Mouse (Mus musculus) cerebral cortex, adult 2 months (tissue): ENCODE measurements around the gene Btn2a2.

ENCODE experiments used
- WGBS: fragments of 180-500 bp; shearing (Covaris S2); methylation state at CpG from one replicate; pipeline ENCODE4 v1.1.7; 2018; 5-methylcytosine and 5-hydroxymethylcytosine counted together

Gene Btn2a2

GRCm38 (mm10) chr13:23497656-23498321 is 9.1 kb upstream of the Btn2a2 start:
- 28% methylated on average over 19 of the region's 19 CpGs for WGBS

DNA sequence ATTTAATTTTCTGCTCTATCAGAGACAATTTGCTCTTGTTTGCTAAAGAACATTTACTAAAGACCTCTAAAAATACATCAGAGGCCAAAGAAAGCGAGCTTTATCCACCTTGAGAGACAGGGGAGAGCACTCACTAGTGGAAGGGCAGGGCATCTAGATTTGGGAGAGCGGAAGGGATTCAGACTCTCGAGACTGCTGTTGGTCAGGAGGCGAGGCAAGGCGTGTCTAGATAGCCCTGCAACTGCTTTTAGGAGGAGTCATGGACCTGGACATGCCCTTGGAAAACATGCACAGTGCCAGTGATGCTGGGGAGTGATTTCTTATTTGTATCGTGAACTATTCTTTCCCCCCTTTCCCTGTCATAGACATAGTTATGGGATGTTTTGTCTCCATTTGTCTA is 6.9 kb upstream of the Btn2a2 start:
- WGBS, result 91% methylated on average over 6 of the region's 6 CpGs

- 30% methylated on average over 14 of the region's 14 CpGs for WGBS
These were observed 3.3 kb upstream of the Btn2a2 start for GRCm38 (mm10) chr13:23491990-23492389.

DNA sequence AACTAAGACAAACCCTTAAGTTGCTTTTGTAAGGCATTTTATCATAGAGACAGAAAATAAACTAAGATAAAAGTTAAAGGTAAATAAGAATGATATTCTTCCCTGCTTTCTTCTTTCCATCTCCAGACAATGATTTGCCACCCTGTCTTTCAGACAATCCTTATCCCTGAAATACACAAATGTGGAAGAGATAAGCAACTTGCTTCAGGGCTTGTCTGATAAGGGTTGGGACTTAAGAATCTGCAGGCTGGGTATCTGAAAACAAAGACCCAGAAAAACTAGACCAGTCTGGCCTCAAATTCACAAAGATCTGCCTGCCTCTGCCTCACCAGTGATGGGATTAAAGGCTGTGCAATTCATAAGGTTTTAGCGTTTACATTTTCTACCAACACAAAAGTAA is 2.6 kb upstream of the Btn2a2 start:
- 20% methylated on average over 1 of the region's 1 CpGs for WGBS

GRCm38 (mm10) chr13:23490863-23491262 is 2.2 kb upstream of the Btn2a2 start:
- 62% methylated on average over 1 of the region's 1 CpGs for WGBS

GRCm38 (mm10) chr13:23485271-23485670 is 3.4 kb downstream of the Btn2a2 start:
- 57% methylated on average over 5 of the region's 5 CpGs for WGBS

GRCm38 (mm10) chr13:23483153-23483552 is 5.5 kb downstream of the Btn2a2 start:
- 95% methylated on average over 2 of the region's 2 CpGs for WGBS

DNA sequence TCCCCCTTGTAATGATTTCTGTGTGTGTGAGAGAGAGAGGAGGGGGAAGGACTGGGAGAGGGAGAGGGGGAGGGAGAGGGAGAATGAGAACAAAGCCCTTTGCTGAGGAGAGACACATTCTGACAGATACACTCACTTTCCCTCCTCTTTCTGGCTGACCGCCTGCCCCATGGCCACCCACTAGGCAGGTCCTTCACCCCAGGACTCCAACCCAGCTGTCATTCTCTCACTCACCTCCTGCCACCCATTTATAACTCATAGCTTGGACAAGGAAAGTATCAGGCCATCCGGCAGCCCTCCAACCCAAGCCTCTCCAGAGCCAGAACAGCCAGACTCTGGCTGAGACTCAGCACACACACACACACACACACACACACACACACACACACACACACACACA is 13.0 kb downstream of the Btn2a2 start:
- 39% methylated on average over 2 of the region's 2 CpGs for WGBS

DNA sequence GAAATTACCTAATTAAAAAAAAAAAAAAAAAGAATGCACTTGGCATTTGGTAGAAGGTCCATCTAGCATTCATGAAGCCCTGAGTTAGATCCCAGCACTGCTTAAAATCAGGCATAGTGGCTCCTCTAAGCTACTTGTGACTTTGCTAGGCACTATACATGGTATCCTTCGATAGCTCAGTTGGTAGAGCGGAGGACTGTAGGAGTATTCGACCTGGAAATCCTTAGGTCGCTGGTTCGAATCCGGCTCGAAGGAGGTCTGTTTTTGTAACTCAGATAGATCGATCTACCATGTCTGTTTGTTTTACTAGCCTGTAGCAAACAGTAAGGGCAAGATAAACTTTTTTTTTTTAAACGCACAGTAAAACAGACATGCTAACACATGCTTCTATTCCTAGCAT is 21.7 kb downstream of the Btn2a2 start:
- 12% methylated on average over 9 of the region's 9 CpGs for WGBS

DNA sequence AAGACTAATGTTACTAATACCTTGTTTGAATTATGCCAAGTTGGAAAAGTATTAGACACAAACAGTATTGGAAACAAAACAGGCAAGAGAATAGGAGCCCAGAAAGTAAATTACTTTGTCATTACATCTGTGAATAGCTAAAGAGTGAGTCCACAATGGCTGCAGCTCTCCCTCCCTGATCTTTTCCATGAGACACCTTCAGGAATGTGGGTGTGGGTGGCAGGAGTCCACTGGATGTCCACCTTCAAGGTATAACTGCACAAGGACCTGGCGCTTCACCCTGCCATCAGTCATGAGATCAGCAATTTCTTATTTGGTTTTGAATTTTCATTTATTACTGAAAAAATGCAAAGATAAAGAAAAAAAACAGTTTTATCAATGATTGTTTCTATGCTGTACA is 22.4 kb downstream of the Btn2a2 start:
- WGBS, result 98% methylated on average over 1 of the region's 1 CpGs

- WGBS, result 7% methylated on average over 7 of the region's 7 CpGs
These were observed 23.0 kb downstream of the Btn2a2 start, which contains the start of gene Btn1a1 for GRCm38 (mm10) chr13:23465600-23466109. Btn1a1 (minus strand) TSS chr13:23465901.

GRCm38 (mm10) chr13:23464841-23465366 is 23.8 kb downstream of the Btn2a2 start:
- 14% methylated on average over 11 of the region's 11 CpGs for WGBS

GRCm38 (mm10) chr13:23464224-23464637 is 24.4 kb downstream of the Btn2a2 start:
- WGBS, result 1% methylated on average over 29 of the region's 29 CpGs

DNA sequence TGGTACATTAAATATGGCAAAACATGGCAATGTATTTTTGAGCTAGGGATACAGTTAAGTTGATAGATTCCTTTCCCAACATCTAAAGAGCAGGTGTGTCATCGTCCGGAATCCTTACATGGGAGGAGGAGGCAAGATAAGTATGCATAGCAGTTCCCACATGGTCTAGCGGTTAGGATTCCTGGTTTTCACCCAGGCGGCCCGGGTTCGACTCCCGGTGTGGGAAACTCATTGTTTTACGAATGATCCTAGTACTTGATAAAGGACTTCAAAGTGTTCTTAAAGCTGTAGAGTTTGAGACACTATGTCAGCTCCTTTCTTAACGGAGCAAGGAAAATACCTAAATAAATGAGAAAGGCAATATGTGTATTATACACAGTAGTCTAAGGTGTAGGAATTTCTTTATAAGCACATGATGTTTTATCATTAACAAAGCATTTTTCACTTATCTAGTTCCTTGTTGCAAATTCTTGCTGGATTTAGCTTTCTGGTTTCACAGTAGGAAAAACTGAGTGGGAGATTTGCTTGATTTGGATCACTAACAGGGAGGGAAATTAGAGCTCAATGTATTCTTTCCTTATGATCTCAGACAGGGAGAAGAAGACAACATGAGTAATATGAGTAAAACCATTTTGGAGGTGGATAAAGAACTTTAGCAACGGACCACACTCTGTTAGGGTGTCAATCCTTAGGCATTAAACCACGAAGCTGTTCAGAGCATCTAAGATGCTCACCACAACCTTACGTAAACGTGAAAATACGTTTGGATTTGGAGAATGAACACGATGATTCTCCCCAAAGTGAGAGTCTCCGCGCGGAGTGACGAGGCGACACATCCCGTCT is 25.1 kb downstream of the Btn2a2 start:
- WGBS, result 1% methylated on average over 21 of the region's 21 CpGs

DNA sequence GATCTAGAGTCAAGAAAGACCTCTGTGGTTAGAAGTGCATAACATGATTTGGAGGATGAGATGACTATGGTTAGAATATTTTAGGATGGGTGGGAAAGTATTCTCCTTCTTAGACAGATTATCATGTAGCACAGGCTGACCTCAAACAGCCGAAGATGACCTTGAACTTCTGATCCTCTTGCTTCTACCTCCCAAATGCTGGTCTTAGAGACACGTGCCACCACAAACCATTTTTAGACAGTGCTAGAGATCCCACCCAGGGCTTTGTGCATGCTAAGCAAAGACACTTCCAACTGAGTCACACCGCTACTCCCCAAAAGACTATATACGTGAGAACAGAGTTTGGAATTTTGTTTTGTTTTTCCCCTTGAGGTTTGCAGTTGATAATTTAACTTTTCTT is 26.6 kb downstream of the Btn2a2 start:
- WGBS, result 92% methylated on average over 4 of the region's 4 CpGs

- WGBS, result 44% methylated on average over 15 of the region's 15 CpGs
These were observed 29.3 kb downstream of the Btn2a2 start for GRCm38 (mm10) chr13:23459264-23459846.

DNA sequence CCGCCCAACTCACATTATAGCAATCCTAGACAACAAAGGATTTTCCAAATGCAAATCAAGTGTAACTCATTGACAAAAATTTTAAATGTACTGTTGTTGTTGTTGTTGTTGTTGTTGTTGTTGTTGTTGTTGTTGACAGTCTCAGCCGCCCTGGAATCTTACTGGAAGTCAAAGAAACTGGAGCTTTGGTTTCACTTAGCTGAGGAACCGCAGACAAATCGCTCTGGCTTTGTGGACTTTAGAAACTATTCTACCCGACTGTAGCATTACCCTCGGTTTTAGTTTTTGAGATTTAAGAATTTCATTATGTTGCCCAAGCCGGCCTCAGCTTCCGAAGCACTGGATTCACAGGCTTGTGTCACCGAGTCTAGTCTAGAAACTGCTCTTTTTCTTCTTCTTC is 34.7 kb downstream of the Btn2a2 start:
- under 1% methylated on average over 9 of the region's 9 CpGs for WGBS

DNA sequence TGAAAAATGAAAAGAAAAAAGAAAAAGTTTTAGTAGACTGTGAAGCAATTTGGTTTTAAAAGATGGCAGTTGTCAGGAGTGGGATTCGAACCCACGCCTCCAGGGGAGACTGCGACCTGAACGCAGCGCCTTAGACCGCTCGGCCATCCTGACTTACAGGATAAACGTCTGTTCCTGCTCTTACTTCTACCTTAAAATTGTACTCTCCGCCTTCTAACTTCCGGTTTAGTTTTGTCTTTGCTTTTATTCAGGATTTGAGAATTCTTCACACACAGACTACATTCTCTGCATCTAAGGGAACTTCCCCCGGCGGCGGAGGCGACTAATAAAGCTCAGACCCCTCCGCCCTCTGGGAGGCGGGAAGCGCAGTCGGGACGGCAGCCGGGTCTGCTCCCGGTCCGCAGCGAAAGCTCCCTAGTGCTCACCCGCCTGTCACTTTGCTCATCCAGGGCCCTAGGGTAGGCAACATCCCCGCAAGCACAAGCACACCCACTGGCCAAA is 35.2 kb downstream of the Btn2a2 start:
- under 1% methylated on average over 25 of the region's 25 CpGs for WGBS

DNA sequence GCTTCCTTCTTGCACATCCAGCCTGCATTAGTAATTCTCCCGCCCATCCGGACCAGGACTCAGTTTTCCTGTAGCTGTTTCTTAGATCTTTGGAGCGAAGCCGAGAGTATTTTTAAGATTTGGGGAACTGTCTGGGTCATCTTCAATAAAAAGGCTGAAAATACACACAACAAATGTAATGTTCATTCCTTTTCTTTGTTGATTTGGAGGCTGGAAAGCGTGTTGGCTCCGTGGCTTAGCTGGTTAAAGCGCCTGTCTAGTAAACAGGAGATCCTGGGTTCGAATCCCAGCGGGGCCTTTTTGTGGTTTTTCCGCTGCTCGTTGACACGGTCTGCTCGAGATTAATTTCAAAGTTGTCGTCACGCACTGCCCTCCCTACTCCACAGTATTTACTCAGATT is 38.3 kb downstream of the Btn2a2 start:
- under 1% methylated on average over 15 of the region's 15 CpGs for WGBS

DNA sequence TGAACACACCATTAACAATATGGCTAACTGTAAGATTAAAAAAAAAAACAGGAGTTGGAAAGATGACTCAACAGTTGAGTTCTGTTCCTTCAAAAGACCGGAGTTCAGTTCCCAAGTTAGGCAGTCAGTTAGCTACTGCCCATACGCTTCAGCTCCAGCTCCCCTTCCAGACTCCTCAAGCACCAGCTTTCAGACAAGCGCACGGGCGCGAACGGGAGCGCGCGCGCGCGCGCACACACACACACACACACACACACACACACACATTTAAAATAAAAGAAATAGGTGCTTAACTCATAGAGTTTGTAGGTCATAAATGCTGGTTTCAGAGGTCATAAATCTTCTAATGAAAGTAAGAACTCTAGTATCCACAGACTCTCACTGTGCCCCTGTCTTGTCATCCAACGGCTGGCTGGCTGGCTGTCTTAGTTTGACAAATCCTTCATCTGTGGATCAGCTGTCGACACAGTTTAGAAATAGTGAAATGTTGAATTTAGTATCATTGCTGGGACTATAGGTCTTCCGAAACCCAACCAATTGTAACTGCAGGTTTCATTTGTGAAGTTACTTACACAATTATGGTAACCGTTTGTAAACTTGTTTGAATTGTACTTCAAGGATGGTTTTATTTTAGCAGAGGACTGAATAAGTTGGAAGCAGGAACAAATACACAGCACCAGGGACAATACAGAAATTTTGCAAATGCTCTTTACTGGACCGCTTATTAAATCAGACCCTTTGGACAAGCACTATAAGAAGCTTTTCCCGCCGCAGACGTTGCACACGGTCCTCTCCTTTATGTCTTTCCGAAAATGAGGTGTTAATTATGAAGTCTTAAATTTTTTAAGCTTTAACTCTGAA is 39.2 kb downstream of the Btn2a2 start:
- under 1% methylated on average over 24 of the region's 24 CpGs for WGBS

GRCm38 (mm10) chr13:23448758-23449157 is 39.9 kb downstream of the Btn2a2 start:
- WGBS, result 68% methylated on average over 3 of the region's 3 CpGs
